ENCODE assay signal across 8 mouse cellular contexts in the genomic region with DNA sequence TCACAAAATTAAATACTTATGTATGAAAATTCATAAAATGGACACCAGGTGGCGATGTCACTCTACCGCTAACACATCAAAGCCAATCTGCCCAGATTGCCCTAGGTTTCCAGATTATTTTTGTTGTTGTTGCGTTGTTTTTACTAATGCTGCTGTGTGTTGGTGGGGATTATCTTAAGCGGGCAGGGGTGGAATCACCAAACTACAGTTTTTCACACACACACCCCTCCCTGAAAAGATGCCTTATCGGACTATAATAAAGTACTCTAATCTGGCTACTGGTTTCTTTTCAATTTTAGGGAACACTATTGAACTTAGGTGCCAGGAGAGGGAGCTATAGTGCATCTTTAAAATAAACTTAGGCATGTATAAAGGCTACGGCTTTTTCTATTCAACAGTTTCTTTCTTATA. TPM values are rescaled to one million over a fixed set of nuclear protein-coding genes. Genes with fewer than 3 reads are reported as not detected.
A peak's percentile ranks its signal among the peaks of the same experiment; 100 is the strongest.
DNase-seq lines count a peak whose midpoint lies in the region; ATAC-seq and TF ChIP-seq lines count a peak whose summit lies in the region.

No protein-coding gene starts in this region.

- POLR2A ChIA-PET in Patski (lab: Charles Lee): interaction anchor here (1.0 kb wide), 1 partner anchor 98 kb away, joined by 3 read pairs; no protein-coding TSS in a partner anchor

- H3K9ac ChIP-seq in heart, embryonic 14.5 days (ENCODE audit: low read length): 0 out of 2 replicates have a peak overlapping the region, but pooled peaks have one; percentile 30
- H3K9ac ChIP-seq in kidney, postnatal 0 days (ENCODE audit: low read depth, low read length): no peak overlapping the region
- peak overlapping the region; percentile 61; the same call in 1 of the 2 replicates for H3K9ac ChIP-seq in liver, adult 2 months (ENCODE audit: low read depth, low read length)

- no peak overlapping the region for H3K27ac ChIP-seq in heart, embryonic 14.5 days (replicated peaks in 1 of 2; ENCODE audit: control insufficient read depth in 1 of 2, insufficient read depth in 1 of 2, low read depth in 2 of 2, low read length in 2 of 2)
- H3K27ac ChIP-seq in kidney, postnatal 0 days: no peak overlapping the region
- no peak overlapping the region for H3K27ac ChIP-seq in liver, adult 2 months (replicated peaks; ENCODE audit: insufficient read depth, low read depth, low read length)

- peak; percentile 39 for ATAC-seq in Patski
- no peak for ATAC-seq in heart, embryonic 14.5 days (ENCODE audit: insufficient number of reproducible peaks, insufficient read depth, low FRiP score, low read depth)
- peak; percentile 54; the same call in 1 of the 2 replicates for ATAC-seq in kidney, postnatal 0 days (replicated peaks; ENCODE audit: low FRiP score, low read depth)

- H3K36me3 ChIP-seq in heart, embryonic 14.5 days (ENCODE audit: control insufficient read depth, insufficient read depth, low read length): no peaks in the 10 kb centered on the region
- no peaks in the 10 kb centered on the region for H3K36me3 ChIP-seq in kidney, postnatal 0 days (ENCODE audit: insufficient read depth, low read length)
- H3K36me3 ChIP-seq in liver, adult 2 months (ENCODE audit: control insufficient read depth, insufficient read depth, low read length): no peaks in the 10 kb centered on the region
- no peaks in the 10 kb centered on the region for H3K36me3 ChIP-seq in myocyte (ENCODE audit: control insufficient read depth, insufficient read depth)

- no peaks in the 10 kb centered on the region for H3K79me2 ChIP-seq in liver, adult 2 months (ENCODE audit: control insufficient read depth, insufficient read depth, low read length)
- H3K79me2 ChIP-seq in myocyte (ENCODE audit: control insufficient read depth, insufficient read depth): no peaks in the 10 kb centered on the region

- no peak for TF ChIP-seq POLR2A in liver, adult 2 months (IDR thresholded peaks at IDR 0.05; ENCODE audit: extremely low read depth, insufficient read depth, low read length)
- TF ChIP-seq POLR2A in myocyte (IDR thresholded peaks at IDR 0.05; ENCODE audit: insufficient read length, low read depth): no peak

- peaks cover 22% of the 10 kb centered on the region for H3K27me3 ChIP-seq in Patski
- no peaks in the 10 kb centered on the region for H3K27me3 ChIP-seq in heart, embryonic 14.5 days (ENCODE audit: control insufficient read depth, insufficient read depth, low read length)
- H3K27me3 ChIP-seq in kidney, postnatal 0 days (ENCODE audit: insufficient read depth, low read length): no peaks in the 10 kb centered on the region
- no peaks in the 10 kb centered on the region for H3K27me3 ChIP-seq in liver, adult 2 months (ENCODE audit: control insufficient read depth, insufficient read depth, low read length)
- H3K27me3 ChIP-seq in myocyte (ENCODE audit: control insufficient read depth, insufficient read depth, insufficient read length): no peaks in the 10 kb centered on the region

- H3K4me2 ChIP-seq in heart, embryonic 14.5 days (ENCODE audit: low read length): peak overlapping the region; percentile 64
- peak overlapping the region; percentile 51 for H3K4me2 ChIP-seq in kidney, postnatal 0 days (ENCODE audit: low read length)
- H3K4me2 ChIP-seq in myocyte (ENCODE audit: low read depth): peak overlapping the region; percentile 81

- peak; percentile 69 to 70 for DNase-seq in B cell, adult 2 months
- DNase-seq in Patski (ENCODE audit: low read depth, low spot score): peak; percentile 39
- peak; percentile 59 for DNase-seq in embryo, embryonic 11.5 days (ENCODE audit: low read depth, low spot score)
- peak; percentile 91 for DNase-seq in kidney, postnatal 0 days (ENCODE audit: low spot score)
- DNase-seq in liver, adult 2 months (ENCODE audit: extremely low read depth, low read depth, low spot score): peak; percentile 74
- DNase-seq in thymus, postnatal 14 days: peak; percentile 42

- WGBS in heart, embryonic 14.5 days: 5% methylated on average over 6 of the region's 6 CpGs
- WGBS in kidney, postnatal 0 days: 4% methylated on average over 6 of the region's 6 CpGs
- under 1% methylated on average over 6 of the region's 6 CpGs for WGBS in liver, adult 2 months

- H3ac ChIP-seq in myocyte (ENCODE audit: control insufficient read depth, insufficient read length): no peak overlapping the region

- no peaks in the 10 kb centered on the region for H3K9me3 ChIP-seq in heart, embryonic 14.5 days (ENCODE audit: control insufficient read depth, low read length)
- H3K9me3 ChIP-seq in kidney, postnatal 0 days (replicated peaks; ENCODE audit: low read length): no peaks in the 10 kb centered on the region

- in situ Hi-C loops in Patski (cut with MboI; ENCODE audit: low pct_unique_long_range_greater_than_20kb): loop anchor here (10.0 kb wide), 1 partner anchor 279 kb away; no protein-coding TSS in a partner anchor

- CTCF ChIA-PET in Patski (lab: Charles Lee): interaction anchor here (0.6 to 8.4 kb wide), 17 partner anchors 9 to 201 kb away, joined by 3 to 111 read pairs (median 3); no protein-coding TSS in a partner anchor

- H3K4me1 ChIP-seq in heart, embryonic 14.5 days (ENCODE audit: control insufficient read depth in 2 of 2, insufficient read depth in 2 of 2, low read length in 2 of 2): no peaks in the 10 kb centered on the region
- no peaks in the 10 kb centered on the region for H3K4me1 ChIP-seq in kidney, postnatal 0 days (replicated peaks; ENCODE audit: insufficient read depth, low read length)
- no peaks in the 10 kb centered on the region for H3K4me1 ChIP-seq in liver, adult 2 months (ENCODE audit: control insufficient read depth, insufficient read depth, low read length)

- H3K4me3 ChIP-seq in heart, embryonic 14.5 days (ENCODE audit: control insufficient read depth in 1 of 2, insufficient read depth in 1 of 2, low read depth in 1 of 2, low read length in 2 of 2): peak overlapping the region; percentile 36 to 43; a peak in 3 of 4 replicates
- peak overlapping the region; percentile 33 for H3K4me3 ChIP-seq in kidney, postnatal 0 days (replicated peaks; ENCODE audit: low read depth, low read length)
- H3K4me3 ChIP-seq in liver, adult 2 months (ENCODE audit: insufficient read depth, low read depth, low read length): peak overlapping the region; percentile 42; the same call in 1 of the 2 replicates
- H3K4me3 ChIP-seq in myocyte: no peak overlapping the region

- peak; percentile 69 for TF ChIP-seq CTCF in Patski (IDR thresholded peaks at IDR 0.05)
- peak; percentile 87 for TF ChIP-seq CTCF in kidney, postnatal 0 days (IDR thresholded peaks at IDR 0.05; ENCODE audit: low read depth)
- peak; percentile 60 for TF ChIP-seq CTCF in liver, adult 2 months (IDR thresholded peaks at IDR 0.05; ENCODE audit: low read depth, low read length)

TF ChIP-seq in myocyte, 11 proteins besides CTCF, POLR2A, EP300 and RAD21:
- TF ChIP-seq E2F4 (IDR thresholded peaks at IDR 0.05; ENCODE audit: insufficient read depth): no peak
- TF ChIP-seq TCF12 (IDR thresholded peaks at IDR 0.05; ENCODE audit: insufficient read depth, poor library complexity, severe bottlenecking): no peak
- TF ChIP-seq CEBPB (IDR thresholded peaks at IDR 0.05; ENCODE audit: insufficient read depth, poor library complexity, severe bottlenecking): no peak
- TF ChIP-seq REST (IDR thresholded peaks at IDR 0.05; ENCODE audit: insufficient read depth, insufficient read length): no peak
- TF ChIP-seq TCF3 (IDR thresholded peaks at IDR 0.05; ENCODE audit: insufficient read length, low read depth): no peak
- TF ChIP-seq SRF (IDR thresholded peaks at IDR 0.05; ENCODE audit: control insufficient read depth, insufficient read length, low read depth): no peak
- no peak for TF ChIP-seq MYOG (IDR thresholded peaks at IDR 0.05; ENCODE audit: control insufficient read depth in 1 of 3, insufficient read depth in 1 of 3, insufficient read length in 2 of 3, low read depth in 2 of 3)
- TF ChIP-seq POLR2AphosphoS2 (IDR thresholded peaks at IDR 0.05; ENCODE audit: insufficient read length, low read depth): no peak
- TF ChIP-seq MAX (IDR thresholded peaks at IDR 0.05; ENCODE audit: low read depth): no peak
- no peak for TF ChIP-seq USF1 (IDR thresholded peaks at IDR 0.05; ENCODE audit: low read depth)
- no peak for TF ChIP-seq MYOD1 (IDR thresholded peaks at IDR 0.05; ENCODE audit: control insufficient read depth in 1 of 3, insufficient read length in 2 of 3, low read depth in 2 of 3)

RNA-seq across cellular contexts. Expression of a gene that starts 41.1 kb away (rescaled TPM):
- polyA plus RNA-seq in Patski (2021) (0.58 TPM), myocyte (2012; fragmentation: generic; extraction: Trizol) (0.11 TPM)
- polyA plus RNA-seq in heart, embryonic 14.5 days (2014; fragmentation: Nextera tagmentation; extraction: Ambion mirVana): 10.5 and 10.9 TPM in 2 replicates
- polyA plus RNA-seq in kidney, postnatal 0 days (2015; fragmentation: Nextera tagmentation; extraction: Ambion mirVana): 5.1 and 6.4 TPM in 2 replicates
- total RNA-seq in liver, adult 2 months (2014; rRNA removed): 5.9 and 10.0 TPM in 2 replicates
- polyA plus RNA-seq in liver, adult 2 months (2012; rRNA removed): 0.59 and 0.61 TPM in 2 replicates

RNA-seq across cellular contexts. Expression of a gene that starts 50.5 kb away (rescaled TPM):
- polyA plus RNA-seq in Patski (2021) (0.31 TPM), myocyte (2012; fragmentation: generic; extraction: Trizol) (6.4 TPM)
- 42.2 and 43.7 TPM in 2 replicates for polyA plus RNA-seq in heart, embryonic 14.5 days (2014; fragmentation: Nextera tagmentation; extraction: Ambion mirVana)
- polyA plus RNA-seq in kidney, postnatal 0 days (2015; fragmentation: Nextera tagmentation; extraction: Ambion mirVana): 77.2 and 79.9 TPM in 2 replicates
- total RNA-seq in liver, adult 2 months (2014; rRNA removed): 56.2 and 69.3 TPM in 2 replicates
- 45.8 and 50.7 TPM in 2 replicates for polyA plus RNA-seq in liver, adult 2 months (2012; rRNA removed)

Comparison
In these comparisons a context has a peak if more than half of its experiments do, and no peak if none do; other contexts are left out.
1. DNase-seq: peak in every context shown above with its lines; median percentile 91 in kidney, postnatal 0 days; 74 in liver, adult 2 months; 70 in B cell, adult 2 months; 59 in embryo, embryonic 11.5 days; 42 in thymus, postnatal 14 days; 39 in Patski.